Mouse (Mus musculus): ENCODE measurements around the gene Col18a1. TPM values are rescaled to one million over a fixed set of nuclear protein-coding genes. Genes with fewer than 3 reads are reported as not detected.

The Col18a1 gene
- total RNA-seq, 2 experiments from 2014 or later = 3.8 to 6.0 TPM

DNA sequence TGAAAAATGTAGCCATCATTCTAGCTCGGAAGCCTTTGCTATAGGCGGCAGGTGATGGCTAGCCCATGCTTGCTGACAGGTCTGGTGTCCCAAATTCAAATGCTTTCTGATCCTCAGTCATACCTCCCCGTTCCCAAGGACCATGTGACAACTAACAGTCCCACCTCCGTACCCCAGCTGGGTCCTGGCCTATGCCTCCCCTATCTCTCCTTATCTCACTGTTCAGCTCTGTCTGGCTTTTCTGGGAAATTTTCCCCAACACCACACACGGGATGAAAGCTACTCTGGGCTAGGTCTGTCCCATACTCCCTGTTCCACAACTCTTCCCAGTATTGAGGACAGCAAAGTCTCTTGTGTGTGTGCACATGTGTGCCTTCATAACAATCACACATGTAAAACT is 76.3 kb downstream of the Col18a1 start:
- no peak overlapping the region for H3K4me3 ChIP-seq
- intact Hi-C loops (cut with DNase I) = no loop called here
- H3K27ac ChIP-seq = no peak overlapping the region
- TF ChIP-seq CTCF (IDR thresholded peaks at IDR 0.05) = no peak
- DNase-seq = no peak

GRCm38 (mm10) chr10:77089336-77089735 is 77.0 kb downstream of the Col18a1 start:
- H3K27ac ChIP-seq = peak overlapping the region; percentile 62
- H3K4me3 ChIP-seq = peak overlapping the region; percentile 56
- no peak for TF ChIP-seq CTCF (IDR thresholded peaks at IDR 0.05)
- intact Hi-C loops (cut with DNase I) = no loop called here
- peak; percentile 76 for DNase-seq

DNA sequence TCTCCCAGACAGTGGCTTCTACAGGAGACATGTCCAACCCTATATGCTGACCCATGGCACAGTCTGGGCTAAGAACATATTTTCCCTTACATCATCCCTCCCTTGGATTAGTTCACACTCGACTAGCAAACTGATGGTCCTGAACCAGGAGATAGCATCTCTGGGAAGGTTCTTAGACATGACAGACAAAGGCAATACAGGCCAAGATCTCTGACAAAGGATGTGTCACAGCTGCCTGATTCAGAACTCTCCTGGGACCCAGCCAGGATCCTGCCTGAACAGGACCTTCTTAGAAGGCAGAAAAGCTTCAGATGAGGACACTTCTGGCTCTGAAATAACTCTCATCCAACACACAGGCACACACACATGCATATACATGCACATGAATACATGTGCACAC is 81.8 kb downstream of the Col18a1 start:
- intact Hi-C loops (cut with DNase I) = loop anchor here (5.0 kb wide), 2 partner anchors 43 to 173 kb away; partner anchors contain the start of gene Pofut2
- Histone ChIP-seq H3K27ac (no peak overlapping the region), H3K4me3 (no peak overlapping the region)
- no peak for TF ChIP-seq CTCF (IDR thresholded peaks at IDR 0.05)
- DNase-seq = no peak

DNA sequence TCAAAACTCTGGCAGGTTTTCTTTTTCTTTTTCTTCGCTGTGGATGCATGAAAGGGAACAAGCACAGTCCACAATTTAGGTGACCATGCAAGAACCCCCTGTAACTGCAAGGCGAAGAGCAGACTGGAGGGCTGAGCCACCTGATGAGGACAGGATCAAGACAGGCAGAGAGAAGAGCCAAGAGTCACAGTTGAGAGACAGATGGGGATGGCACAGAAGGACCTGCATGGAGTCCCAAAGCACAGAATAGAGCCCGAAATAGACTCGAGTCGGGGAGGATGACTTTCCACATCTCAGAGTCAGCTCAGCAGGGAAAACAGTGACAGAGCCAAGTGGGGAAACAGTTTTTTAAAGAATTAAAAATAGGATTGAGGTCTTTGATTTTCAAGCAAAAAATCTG is 83.4 kb downstream of the Col18a1 start:
- H3K27ac ChIP-seq = no peak overlapping the region
- intact Hi-C loops (cut with DNase I) = loop anchor here (5.0 kb wide), 2 partner anchors 44 to 174 kb away; partner anchors contain the start of gene Pofut2
- no peak for TF ChIP-seq CTCF (IDR thresholded peaks at IDR 0.05)
- no peak for DNase-seq
- H3K4me3 ChIP-seq = no peak overlapping the region

- DNase-seq = peak; percentile 77
Measured at GRCm38 (mm10) chr10:77082453-77082852, 83.9 kb downstream of the Col18a1 start.

GRCm38 (mm10) chr10:77078961-77079360 is 87.4 kb downstream of the Col18a1 start:
- DNase-seq = no peak
- TF ChIP-seq CTCF (IDR thresholded peaks at IDR 0.05) = no peak
- intact Hi-C loops (cut with DNase I) = no loop called here
- Histone ChIP-seq H3K27ac (no peak overlapping the region), H3K4me3 (no peak overlapping the region)

More at GRCm38 (mm10) chr10:77082453-77082852, 83.9 kb downstream of the Col18a1 start:
- no peak overlapping the region for H3K27ac ChIP-seq
- H3K4me3 ChIP-seq = no peak overlapping the region
- TF ChIP-seq CTCF (IDR thresholded peaks at IDR 0.05) = peak; percentile 93
- intact Hi-C loops (cut with DNase I) = loop anchor here (5.0 kb wide), 2 partner anchors 45 to 175 kb away; partner anchors contain the start of gene Pofut2

DNA sequence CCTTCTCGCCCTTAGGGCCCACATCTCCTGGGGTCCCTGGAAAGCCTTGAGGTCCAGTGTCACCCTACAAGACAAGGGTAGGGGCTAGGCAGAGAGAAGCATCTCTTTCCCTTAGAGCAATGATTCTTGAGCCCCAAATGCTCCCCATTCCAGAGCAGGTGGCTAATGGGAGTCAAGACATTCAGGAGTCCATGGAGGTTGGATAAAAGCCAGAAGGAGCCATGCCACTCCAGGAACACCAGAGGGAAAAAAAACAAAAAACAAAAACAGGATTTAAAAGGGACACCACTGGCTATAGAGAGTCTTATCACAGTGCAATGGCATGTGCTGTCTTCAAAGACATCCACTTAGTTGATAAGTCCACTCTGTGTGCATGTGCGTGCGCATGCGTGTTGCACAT is 87.9 kb downstream of the Col18a1 start:
- intact Hi-C loops (cut with DNase I) = no loop called here
- Histone ChIP-seq H3K4me3 (no peak overlapping the region), H3K27ac (no peak overlapping the region)
- no peak for DNase-seq
- no peak for TF ChIP-seq CTCF (IDR thresholded peaks at IDR 0.05)

GRCm38 (mm10) chr10:77074276-77074974 is 91.9 kb downstream of the Col18a1 start:
- no peak for TF ChIP-seq CTCF (IDR thresholded peaks at IDR 0.05)
- intact Hi-C loops (cut with DNase I) = loop anchor here (5.0 kb wide), 1 partner anchor 142 kb away; no protein-coding TSS in a partner anchor
- Histone ChIP-seq H3K27ac (no peak overlapping the region), H3K4me3 (no peak overlapping the region)
- no peak for DNase-seq

DNA sequence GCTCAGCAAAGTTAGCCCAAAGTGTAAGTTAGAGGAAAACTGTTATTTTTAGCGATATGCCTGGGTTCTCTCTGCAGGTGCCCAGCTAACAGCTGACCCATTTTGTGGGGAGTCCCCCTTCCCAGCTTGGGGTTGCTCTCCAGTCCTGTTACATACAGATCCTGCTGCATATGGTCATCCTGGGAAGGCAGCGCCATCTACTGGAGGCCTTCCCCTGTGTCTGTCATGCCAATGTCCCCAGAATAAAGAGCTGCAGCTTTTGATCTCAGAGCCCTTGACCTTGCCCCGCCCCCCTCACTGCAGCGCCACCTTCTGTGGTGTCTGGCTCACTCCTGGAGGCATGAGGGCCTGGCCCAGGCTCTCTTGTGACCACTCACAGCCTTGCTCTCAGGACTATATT is 96.3 kb downstream of the Col18a1 start:
- peak; percentile 70 for TF ChIP-seq CTCF (IDR thresholded peaks at IDR 0.05)
- intact Hi-C loops (cut with DNase I) = loop anchor here (2.0 to 5.0 kb wide), 2 partner anchors 138 to 235 kb away; no protein-coding TSS in a partner anchor
- no peak overlapping the region for H3K4me3 ChIP-seq
- DNase-seq = peak; percentile 48
- no peak overlapping the region for H3K27ac ChIP-seq

DNA sequence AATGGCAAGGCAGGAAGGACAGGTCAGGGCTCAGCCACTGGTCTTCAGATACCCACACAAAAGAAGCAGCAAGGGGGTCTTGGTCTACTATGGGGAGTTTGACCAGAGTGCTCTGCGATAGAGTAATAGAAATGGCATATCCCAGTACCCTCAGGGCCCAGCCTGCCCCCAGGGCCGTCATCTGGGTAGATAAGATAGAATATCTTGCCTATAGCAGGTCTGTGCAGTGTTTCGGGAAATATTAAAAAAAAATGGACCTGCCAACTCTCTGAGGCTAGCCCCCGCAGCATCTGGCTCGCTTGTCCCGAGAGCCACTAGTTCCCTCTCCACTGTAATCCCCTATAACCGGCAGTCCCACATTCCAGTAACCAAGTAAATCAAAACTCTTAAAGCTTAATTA is 97.9 kb downstream of the Col18a1 start:
- no peak for DNase-seq
- Histone ChIP-seq H3K27ac (no peak overlapping the region), H3K4me3 (no peak overlapping the region)
- no peak for TF ChIP-seq CTCF (IDR thresholded peaks at IDR 0.05)
- intact Hi-C loops (cut with DNase I) = no loop called here

DNA sequence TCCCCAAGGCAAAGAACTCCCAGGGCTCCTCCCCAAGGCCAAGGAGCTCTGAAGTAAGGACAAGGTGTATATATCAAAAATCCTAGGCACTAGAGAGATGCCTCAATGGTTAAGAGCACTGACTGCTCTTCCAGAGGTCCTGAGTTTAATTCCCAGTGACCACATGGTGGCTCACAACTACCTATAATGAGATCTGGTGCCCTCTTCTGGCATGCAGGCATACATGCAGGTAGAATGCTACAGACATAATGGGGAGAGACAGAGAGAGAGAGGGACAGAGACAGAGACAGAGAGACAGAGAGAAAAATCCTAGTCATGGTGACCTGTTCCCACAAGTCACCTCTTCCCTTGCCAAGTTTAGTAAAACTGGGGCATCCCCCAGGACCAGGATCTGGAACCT is 101.7 kb downstream of the Col18a1 start:
- TF ChIP-seq CTCF (IDR thresholded peaks at IDR 0.05) = peak; percentile 10; the same call in 1 of the 2 replicates
- H3K27ac ChIP-seq = no peak overlapping the region
- intact Hi-C loops (cut with DNase I) = no loop called here
- no peak overlapping the region for H3K4me3 ChIP-seq
- DNase-seq = no peak

DNA sequence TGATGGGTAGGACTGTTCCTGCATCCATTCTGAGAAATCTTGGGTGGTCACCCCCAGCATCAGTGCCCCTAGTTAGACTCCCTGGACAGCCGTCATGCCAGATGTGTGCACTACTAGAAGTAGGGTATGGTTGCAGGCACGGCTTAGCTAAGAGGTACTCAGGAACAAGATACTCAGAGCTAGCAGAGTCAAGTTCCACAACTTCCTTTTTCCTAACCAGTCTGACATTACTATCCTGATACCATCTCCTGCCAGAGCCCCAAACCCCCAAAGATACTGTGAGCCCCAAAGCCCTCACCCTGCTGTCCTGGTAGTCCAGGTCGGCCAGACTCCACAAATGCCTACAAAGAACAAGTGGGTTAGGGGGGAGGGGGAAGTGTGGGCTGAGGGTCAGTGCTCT is 102.1 kb downstream of the Col18a1 start:
- Histone ChIP-seq H3K4me3 (no peak overlapping the region), H3K27ac (no peak overlapping the region)
- no peak for DNase-seq
- intact Hi-C loops (cut with DNase I) = no loop called here
- no peak for TF ChIP-seq CTCF (IDR thresholded peaks at IDR 0.05)

DNA sequence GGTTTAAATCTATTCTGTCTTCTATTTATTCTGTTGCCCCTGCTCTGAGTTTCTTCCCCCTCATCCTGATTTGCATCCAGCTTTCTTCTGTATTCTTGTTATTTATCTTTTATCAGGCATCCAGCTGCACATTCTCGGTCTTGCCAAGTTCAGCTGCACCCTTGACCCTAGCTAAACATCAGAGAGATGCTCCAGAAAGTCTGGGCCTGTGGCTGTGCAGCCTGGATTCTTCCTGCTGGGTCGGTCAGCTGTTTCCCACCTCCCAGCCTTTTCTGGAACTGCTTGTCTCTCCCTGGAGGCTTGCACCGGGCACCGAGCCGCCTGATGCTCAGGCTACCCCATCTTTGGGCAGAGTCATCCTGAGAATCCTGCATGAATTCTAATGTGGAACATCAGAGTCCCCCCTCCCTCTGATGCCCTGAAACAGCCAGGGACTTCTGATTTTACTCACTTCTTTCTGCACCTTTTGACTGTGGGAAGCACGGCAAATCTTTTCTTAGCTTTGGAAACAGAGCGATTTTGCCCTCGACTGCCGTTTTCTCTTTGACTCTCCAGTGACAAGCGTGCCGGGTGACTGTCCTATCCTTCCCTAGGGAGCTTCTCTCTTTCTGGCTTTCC is 103.8 kb downstream of the Col18a1 start:
- TF ChIP-seq CTCF (IDR thresholded peaks at IDR 0.05) = no peak
- intact Hi-C loops (cut with DNase I) = no loop called here
- Histone ChIP-seq H3K27ac (no peak overlapping the region), H3K4me3 (no peak overlapping the region)
- DNase-seq = peak; percentile 41
